Mouse (Mus musculus) thymus, adult 2 months (tissue): ENCODE results near the gene Aff1.

Experiments used
- CTCF ChIP-seq: fragments of 200-500 bp; IDR thresholded peaks from 2 replicates; pipeline ENCODE4 v1.5.1; 2012; ENCODE audit warnings: mild to moderate bottlenecking, control low read depth, low read length, moderate library complexity, borderline replicate concordance; ENCODE audit not compliant: control insufficient read depth, poor library complexity, insufficient read depth; ENCODE audit errors: extremely low read depth
- POLR2A ChIP-seq: fragments of 200-500 bp; IDR thresholded peaks from 2 replicates; pipeline ENCODE4 v1.6.1; 2012; ENCODE audit warnings: mild to moderate bottlenecking, low read length, control low read depth, moderate library complexity; ENCODE audit not compliant: control insufficient read depth, poor library complexity, insufficient read depth; ENCODE audit errors: extremely low read depth

- TF ChIP-seq CTCF (no peak), POLR2A (no peak)
Measured at GRCm38 (mm10) chr5:103779836-103780235, 87.7 kb downstream of the Aff1 start.
